Mouse (Mus musculus): ENCODE results near the gene Igfn1. TPM values are rescaled to one million over a fixed set of nuclear protein-coding genes. Genes with fewer than 3 reads are reported as not detected.

Igfn1 gene
- total RNA-seq (2021), result 10 to 100 TPM; 17.4 to 32.9 TPM
- long read RNA-seq, experiment 1, partial matches to known transcripts, result 8 of 12 reads
- long read RNA-seq, experiment 1, other reads (novel, unspliced or antisense), result 4 of 12 reads
- long read RNA-seq, experiment 2, partial matches to known transcripts, result 13 of 21 reads
- long read RNA-seq, experiment 2, other reads (novel, unspliced or antisense), result 8 of 21 reads

- no peak for DNase-seq (ENCODE audit: low spot score in 2 of 2)
Observed at GRCm38 (mm10) chr1:136006292-136006748, at the start of gene Igfn1. TSS of gene Igfn1 (minus strand) at chr1:136006342.

GRCm38 (mm10) chr1:136055771-136056170 lies 49.6 kb upstream of the Igfn1 start:
- no peak for DNase-seq (ENCODE audit: low spot score in 2 of 2)

DNA sequence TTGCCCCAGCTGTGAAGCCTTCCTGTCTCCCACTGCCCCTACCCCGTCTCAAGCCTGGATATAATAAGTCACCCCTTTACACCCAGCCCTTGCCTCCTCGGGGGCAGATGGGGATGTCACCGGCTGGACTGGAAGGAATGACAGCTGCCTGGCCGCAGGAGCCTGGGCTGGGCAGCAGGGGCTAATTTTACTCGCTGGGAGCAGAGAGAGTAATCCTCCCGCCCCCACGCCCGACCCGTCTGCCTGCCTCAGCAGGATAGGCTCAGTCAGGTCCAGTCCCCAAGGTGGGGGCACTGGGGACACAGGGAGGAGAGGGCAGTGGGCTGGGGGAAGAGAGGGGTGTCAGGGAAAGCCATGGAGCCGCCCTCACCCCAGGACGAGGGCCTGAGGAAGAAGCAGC lies 46.4 kb upstream of the Igfn1 start, which contains the start of gene Cacna1s:
Gene Cacna1s, plus strand, starts transcription at position 204 of the 400 bp plus-strand sequence.
- DNase-seq (ENCODE audit: low spot score in 2 of 2), result peak in 1 of 2 experiments; percentile 47

DNA sequence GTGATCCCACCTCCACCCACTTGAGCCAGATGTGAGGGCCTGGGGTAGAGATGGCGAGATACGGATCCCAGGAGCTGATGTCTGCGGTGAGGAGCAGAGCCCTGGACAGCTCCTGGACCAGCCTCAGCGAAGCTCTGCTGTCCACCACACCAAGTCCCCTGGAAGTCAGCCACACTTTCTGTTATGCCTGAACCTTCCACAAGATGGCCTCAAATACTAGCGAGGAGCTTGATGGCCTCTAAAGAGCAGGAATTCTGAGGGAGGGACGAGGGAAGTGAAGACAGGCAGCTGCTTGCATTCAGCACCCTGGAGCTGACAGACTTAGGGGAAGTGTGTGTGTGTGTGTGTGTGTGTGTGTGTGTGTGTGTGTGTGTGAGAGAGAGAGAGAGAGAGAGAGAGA lies 45.3 kb upstream of the Igfn1 start:
- DNase-seq (ENCODE audit: low spot score in 2 of 2), result peak; percentile 41 to 75

- no peak for DNase-seq (ENCODE audit: low spot score in 2 of 2)
Observed at GRCm38 (mm10) chr1:136051013-136051315, 44.8 kb upstream of the Igfn1 start.

DNA sequence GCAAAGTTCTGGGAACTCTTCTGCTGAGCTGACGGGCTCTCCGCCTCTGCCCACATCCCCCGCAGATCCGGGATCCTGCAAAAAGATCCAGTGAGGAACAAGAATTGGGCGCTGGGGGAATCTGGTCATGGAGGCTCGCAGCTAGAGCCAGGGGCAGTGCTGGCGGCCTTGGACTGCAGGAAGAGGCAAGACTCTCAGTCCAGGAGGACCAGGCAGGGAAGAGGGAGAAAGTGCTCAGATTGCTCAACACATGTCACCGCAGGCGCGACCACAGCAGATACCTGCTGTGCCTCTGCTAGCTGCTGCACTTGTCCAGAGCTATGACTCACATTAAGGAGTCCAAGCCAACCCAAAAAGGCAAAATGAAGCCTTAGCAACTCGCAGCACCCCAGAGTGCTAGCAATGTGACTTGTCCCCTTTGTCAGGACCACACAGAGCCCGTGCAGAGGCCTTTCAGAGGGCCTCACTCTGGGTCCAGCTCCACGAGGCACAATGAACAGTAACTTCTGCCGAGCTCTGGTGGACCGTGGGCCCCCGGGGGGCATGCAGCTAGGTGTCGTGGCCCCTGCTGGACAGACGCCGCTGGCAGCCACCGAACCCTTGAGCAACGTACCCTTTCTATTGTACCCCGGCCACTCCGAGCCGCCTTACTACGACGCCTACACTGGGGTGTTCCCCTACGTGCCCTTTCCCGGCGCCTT lies 44.3 kb upstream of the Igfn1 start, which contains the start of gene Ascl5:
Gene Ascl5, plus strand, starts transcription at position 493 of the 701 bp plus-strand sequence.
- no peak for DNase-seq (ENCODE audit: low spot score in 2 of 2)

- DNase-seq (ENCODE audit: low spot score in 2 of 2), result no peak
Observed at GRCm38 (mm10) chr1:136047894-136048293, 41.8 kb upstream of the Igfn1 start.

GRCm38 (mm10) chr1:136047432-136047831 lies 41.3 kb upstream of the Igfn1 start:
- DNase-seq (ENCODE audit: low spot score in 2 of 2), result no peak

GRCm38 (mm10) chr1:136045774-136046173 lies 39.6 kb upstream of the Igfn1 start:
- DNase-seq (ENCODE audit: low spot score in 2 of 2), result peak in 1 of 2 experiments; percentile 43

- DNase-seq (ENCODE audit: low spot score in 2 of 2), result no peak
Observed at GRCm38 (mm10) chr1:136040874-136041273, 34.7 kb upstream of the Igfn1 start.

GRCm38 (mm10) chr1:136040452-136040851 lies 34.3 kb upstream of the Igfn1 start:
- no peak for DNase-seq (ENCODE audit: low spot score in 2 of 2)

GRCm38 (mm10) chr1:136038746-136039538 lies 32.8 kb upstream of the Igfn1 start:
- no peak for DNase-seq (ENCODE audit: low spot score in 2 of 2)

DNA sequence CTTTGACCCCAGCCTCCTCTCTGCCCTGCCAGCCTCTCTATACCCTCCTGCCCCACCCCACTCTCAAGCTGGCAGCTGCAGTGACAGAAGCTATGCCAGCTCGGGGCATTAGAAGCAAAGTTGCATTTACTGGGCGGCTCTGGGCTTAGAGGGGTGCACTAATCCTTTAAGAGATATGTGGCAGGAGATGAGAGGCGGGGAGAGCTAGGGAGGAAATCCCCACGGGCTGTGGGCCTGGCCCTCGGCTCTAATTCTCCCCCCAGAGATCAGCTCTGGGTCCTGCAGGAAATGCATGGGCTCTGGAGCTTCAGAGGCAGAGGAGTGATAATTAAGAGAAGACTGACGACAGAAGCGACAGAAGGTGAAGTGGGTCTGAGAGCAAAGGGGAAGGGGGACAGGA lies 26.8 kb upstream of the Igfn1 start:
- no peak for DNase-seq (ENCODE audit: low spot score in 2 of 2)

- no peak for DNase-seq (ENCODE audit: low spot score in 2 of 2)
Observed at GRCm38 (mm10) chr1:136031697-136032096, 25.6 kb upstream of the Igfn1 start.

GRCm38 (mm10) chr1:136030201-136030600 lies 24.1 kb upstream of the Igfn1 start:
- DNase-seq (ENCODE audit: low spot score in 2 of 2), result no peak

GRCm38 (mm10) chr1:136018390-136019189 lies 12.4 kb upstream of the Igfn1 start:
- DNase-seq (ENCODE audit: low spot score in 2 of 2), result peak in 1 of 2 experiments; percentile 31

- peak; percentile 76 to 91 for DNase-seq (ENCODE audit: low spot score in 2 of 2)
Observed at GRCm38 (mm10) chr1:136017907-136018313, 11.8 kb upstream of the Igfn1 start.

- DNase-seq (ENCODE audit: low spot score in 2 of 2), result no peak
Observed at GRCm38 (mm10) chr1:136017307-136017706, 11.2 kb upstream of the Igfn1 start.

GRCm38 (mm10) chr1:136014796-136015502 lies 8.8 kb upstream of the Igfn1 start:
- no peak for DNase-seq (ENCODE audit: low spot score in 2 of 2)

GRCm38 (mm10) chr1:136013513-136013912 lies 7.4 kb upstream of the Igfn1 start:
- no peak for DNase-seq (ENCODE audit: low spot score in 2 of 2)

All from gastrocnemius, postnatal 4 days (tissue).